Mouse (Mus musculus) stomach, postnatal 0 days (tissue): ENCODE data around the gene Creb1.

Experiments used
- CTCF ChIP-seq: IDR thresholded peaks from 2 replicates; pipeline ENCODE4 v1.5.1; 2016; ENCODE audit warnings: antibody characterized with exemption, low read depth, mild to moderate bottlenecking, moderate library complexity
- EP300 ChIP-seq: optimal IDR thresholded peaks from 2 replicates; pipeline ENCODE3; 2016; ENCODE audit warnings: antibody characterized with exemption

- TF ChIP-seq CTCF (no peak), EP300 (no peak)
Observed at GRCm38 (mm10) chr1:64527626-64528025, 4.8 kb upstream of the Creb1 start.
